Mouse (Mus musculus) forebrain, embryonic 11.5 days (tissue): ENCODE data around the gene Chit1. TPM values are rescaled to one million over a fixed set of nuclear protein-coding genes. Genes with fewer than 3 reads are reported as not detected.

Source experiments
- ATAC-seq: fragments of 200-750 bp; cut with Nextera tagmentation; replicated peaks from 2 replicates; pipeline ENCODE4 v1.8.0; 2017; ENCODE audit warnings: moderate TSS enrichment; ENCODE audit not compliant: low FRiP score
- DNase-seq: peaks from one replicate; pipeline ENCODE4 v3.0.0-alpha.2; 2017; ENCODE audit warnings: low spot score
- H3K27ac ChIP-seq: fragments of 300-500 bp; sonication (generic); 2 replicates; pipeline ENCODE4 v1.5.1; 2014; ENCODE audit warnings: low read depth, low read length
- H3K27me3 ChIP-seq: fragments of 300-500 bp; sonication (generic); 2 replicates; pipeline ENCODE4 v1.6.1; 2014; ENCODE audit warnings: mild to moderate bottlenecking, low read length, mixed read lengths; ENCODE audit not compliant: control insufficient read depth, insufficient read depth
- H3K36me3 ChIP-seq: fragments of 300-500 bp; sonication (generic); 2 replicates; pipeline ENCODE4 v1.6.1; 2014; ENCODE audit warnings: mild to moderate bottlenecking, low read length, moderate library complexity, mixed read lengths; ENCODE audit not compliant: control insufficient read depth, insufficient read depth
- H3K4me1 ChIP-seq: fragments of 300-500 bp; sonication (generic); replicated peaks from 2 replicates; pipeline ENCODE4 v1.6.1; 2014; ENCODE audit warnings: low read length, mixed read lengths; ENCODE audit not compliant: control insufficient read depth, insufficient read depth
- H3K4me2 ChIP-seq: fragments of 300-500 bp; sonication (generic); 2 replicates; pipeline ENCODE4 v1.6.1; 2014; ENCODE audit warnings: low read depth, mild to moderate bottlenecking, low read length, moderate library complexity, mixed read lengths; ENCODE audit not compliant: severe bottlenecking
- H3K4me3 ChIP-seq: fragments of 300-500 bp; sonication (generic); 2 replicates; pipeline ENCODE4 v1.5.1; 2014; ENCODE audit warnings: low read depth, low read length
- H3K9ac ChIP-seq: fragments of 300-500 bp; sonication (generic); 2 replicates; pipeline ENCODE4 v1.6.1; 2014; ENCODE audit warnings: low read length
- H3K9me3 ChIP-seq: fragments of 300-500 bp; sonication (generic); 2 replicates; pipeline ENCODE4 v1.6.1; 2016; ENCODE audit warnings: low read length, mixed read lengths; ENCODE audit not compliant: control insufficient read depth
- WGBS: fragments of 180-500 bp; shearing (Covaris S2); extraction: QIAGEN DNeasy Blood & Tissue Kit; methylation state at CpG from one replicate; pipeline ENCODE4 v1.1.7; 2014; 5-methylcytosine and 5-hydroxymethylcytosine counted together
- polyA plus RNA-seq: library from polyadenylated mRNA; unstranded; fragments of >200 nt; fragmentation: Nextera tagmentation; extraction: Ambion mirVana; gene quantifications from 2 replicates; pipeline ENCODE4 v1.2.1, GENCODE M21; 2014

Gene Chit1
- polyA plus RNA-seq, 1 experiment from 2014 or later, result not detected

DNA sequence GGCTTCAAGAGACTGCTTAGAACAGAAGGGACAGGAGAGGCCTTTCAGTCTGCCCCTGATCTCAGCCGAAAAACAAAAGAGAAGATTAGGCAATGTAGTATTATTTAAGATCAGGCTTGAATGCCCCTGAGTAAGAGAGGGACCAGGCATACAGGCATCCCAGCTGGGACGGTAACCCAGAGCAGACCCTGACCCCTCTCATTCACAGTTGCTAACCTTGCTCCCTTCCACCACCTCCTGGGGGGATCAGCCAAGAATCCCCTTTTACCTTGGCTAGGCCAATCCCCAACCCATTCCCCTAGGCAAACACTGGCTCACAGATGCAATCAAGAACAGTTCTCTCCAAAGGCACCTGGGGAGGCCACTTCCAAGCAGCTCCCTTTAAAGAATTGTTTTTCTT is 34.3 kb upstream of the Chit1 start:
- Histone ChIP-seq H3K36me3 (peaks cover 6% of the 10 kb centered on the region; the same call in 1 of the 2 replicates), H3K4me2 (peak overlapping the region; percentile 61), H3K27ac (peak overlapping the region; percentile 73), H3K9ac (peak overlapping the region; percentile 86), H3K4me3 (peak overlapping the region; percentile 74), H3K9me3 (no peaks in the 10 kb centered on the region), H3K27me3 (no peaks in the 10 kb centered on the region), H3K4me1 (peaks cover 12% of the 10 kb centered on the region)
- WGBS, result 16% methylated on average over 2 of the region's 2 CpGs
- ATAC-seq, result no peak
- DNase-seq, result no peak

DNA sequence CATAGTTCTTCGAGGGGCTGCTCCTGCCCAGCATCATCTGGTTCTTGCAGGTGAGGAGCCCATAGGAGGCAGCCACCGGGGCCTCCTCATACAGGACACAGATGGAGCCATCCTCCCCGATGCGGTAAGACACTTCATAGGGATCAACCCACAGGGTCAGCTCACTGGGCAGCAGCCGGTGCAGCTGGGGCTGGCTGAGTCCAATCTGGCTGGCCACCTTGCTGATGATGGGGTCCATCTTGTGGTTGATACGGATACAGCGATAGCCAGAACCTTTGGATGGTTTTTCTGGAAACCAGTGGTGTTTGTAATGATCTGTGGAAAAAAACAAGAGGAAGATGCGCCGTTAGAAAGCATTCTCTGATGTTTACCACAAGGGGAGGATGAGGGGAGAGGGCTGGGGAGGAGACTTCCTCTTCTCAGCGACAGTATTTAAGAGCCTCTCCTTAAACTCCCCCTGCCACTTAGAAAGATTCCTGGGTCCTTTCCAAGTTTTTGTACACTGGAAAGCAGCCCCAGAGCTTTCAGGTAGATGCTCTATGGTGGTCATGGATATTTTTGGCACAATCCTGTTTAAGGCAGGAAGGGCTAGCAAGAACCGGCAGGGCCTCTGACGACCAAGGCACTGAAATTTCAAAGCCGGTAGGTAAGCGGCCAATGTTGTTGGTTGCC is 33.5 kb upstream of the Chit1 start:
- Histone ChIP-seq H3K4me3 (peak overlapping the region; percentile 74), H3K4me1 (peaks cover 12% of the 10 kb centered on the region), H3K36me3 (peaks cover 6% of the 10 kb centered on the region; the same call in 1 of the 2 replicates), H3K4me2 (peak overlapping the region; percentile 61), H3K9me3 (no peaks in the 10 kb centered on the region), H3K9ac (peak overlapping the region; percentile 86), H3K27ac (peak overlapping the region; percentile 73), H3K27me3 (no peaks in the 10 kb centered on the region)
- DNase-seq (peak; percentile 70), ATAC-seq (no peak)
- WGBS, result 34% methylated on average over 14 of the region's 14 CpGs

DNA sequence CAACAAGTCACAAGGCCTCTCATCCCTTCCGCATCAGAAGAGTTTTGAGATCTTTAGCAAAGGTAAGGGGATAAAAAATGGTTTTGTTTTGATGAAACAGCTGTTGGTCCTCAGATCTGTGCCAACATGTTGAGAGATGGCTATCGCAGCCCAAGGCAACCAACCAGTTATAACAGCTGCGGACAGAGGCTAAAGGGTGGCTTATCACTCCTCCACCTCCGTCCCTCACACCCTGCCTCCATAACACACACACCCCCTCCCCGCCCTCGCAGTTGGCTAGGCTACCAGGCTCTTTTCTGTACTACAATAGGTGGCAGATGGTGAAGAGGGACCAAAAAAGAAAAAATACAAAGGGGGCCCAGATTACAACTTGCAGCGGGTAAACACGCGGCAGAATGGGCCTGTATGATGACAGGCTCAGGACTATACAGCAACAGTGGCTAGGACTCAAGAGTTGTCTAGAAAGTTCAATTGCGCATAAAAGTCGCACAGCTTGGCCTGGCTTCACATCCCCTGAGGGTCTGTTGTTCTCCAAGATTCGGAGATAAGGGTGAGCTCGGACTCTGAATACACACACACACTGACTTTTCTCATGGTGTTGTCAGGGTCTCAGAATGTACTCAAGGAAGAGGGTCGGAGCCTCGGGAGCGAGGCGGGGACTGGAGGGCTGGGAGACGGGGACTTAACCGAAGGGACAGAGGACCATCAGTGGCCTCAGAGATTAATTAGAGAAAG is 32.8 kb upstream of the Chit1 start:
- Histone ChIP-seq H3K27ac (peak overlapping the region; percentile 73), H3K27me3 (no peaks in the 10 kb centered on the region), H3K36me3 (peaks cover 6% of the 10 kb centered on the region; the same call in 1 of the 2 replicates), H3K4me2 (peak overlapping the region; percentile 61), H3K4me1 (peaks cover 9% of the 10 kb centered on the region), H3K4me3 (peak overlapping the region; percentile 74), H3K9me3 (no peaks in the 10 kb centered on the region), H3K9ac (peak overlapping the region; percentile 86)
- DNase-seq (peak; percentile 70), ATAC-seq (peak; percentile 11)
- 10% methylated on average over 19 of the region's 19 CpGs for WGBS

DNA sequence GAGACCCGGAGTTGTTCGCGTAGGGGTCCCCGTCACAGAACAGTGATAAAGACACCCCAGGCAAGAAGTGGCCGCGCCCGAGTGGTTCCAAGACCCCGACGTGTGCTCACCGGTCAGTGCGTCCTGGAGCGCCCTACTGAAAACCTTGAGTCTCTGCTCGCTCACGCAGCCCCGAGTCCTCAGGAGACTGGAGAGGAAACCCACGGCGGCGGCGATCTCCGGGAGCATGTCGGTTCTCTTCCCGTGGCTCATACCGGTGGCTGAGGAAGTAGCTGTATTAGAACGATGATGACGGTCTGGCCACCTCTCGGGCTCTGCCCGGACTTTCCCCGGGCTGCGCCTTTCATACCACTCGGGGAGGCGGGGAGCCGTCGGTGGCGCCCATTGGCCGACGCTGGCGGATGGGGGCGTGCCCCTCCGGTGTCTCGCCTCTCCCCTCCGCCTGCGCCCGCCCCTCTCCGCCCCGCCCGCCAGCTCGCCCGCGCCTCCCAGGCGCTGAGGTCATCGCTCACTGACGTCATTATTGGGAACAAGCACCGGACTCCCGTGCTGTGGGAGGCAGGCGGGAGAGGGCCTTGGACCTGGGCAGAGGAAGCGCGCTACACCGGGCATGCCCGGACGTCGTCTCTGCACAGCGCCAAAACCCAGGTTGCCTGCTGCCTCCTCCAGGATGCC is 32.1 kb upstream of the Chit1 start, which contains the start of gene Btg2:
Gene Btg2, minus strand, starts transcription at position 319 of the 675 bp plus-strand sequence.
- Histone ChIP-seq H3K4me3 (peak within 1 kb of the TSS; percentile 74), H3K4me2 (peak within 1 kb of the TSS; percentile 61), H3K9me3 (no peaks in the 10 kb centered on the region), H3K4me1 (peaks cover 9% of the 10 kb centered on the region), H3K9ac (peak within 1 kb of the TSS; percentile 86), H3K36me3 (peaks cover 6% of the 10 kb centered on the region; the same call in 1 of the 2 replicates), H3K27me3 (no peaks in the 10 kb centered on the region), H3K27ac (peak within 1 kb of the TSS; percentile 73)
- ATAC-seq (peak; percentile 93), DNase-seq (peak; percentile 99)
- WGBS, result under 1% methylated on average over 58 of the region's 62 CpGs

DNA sequence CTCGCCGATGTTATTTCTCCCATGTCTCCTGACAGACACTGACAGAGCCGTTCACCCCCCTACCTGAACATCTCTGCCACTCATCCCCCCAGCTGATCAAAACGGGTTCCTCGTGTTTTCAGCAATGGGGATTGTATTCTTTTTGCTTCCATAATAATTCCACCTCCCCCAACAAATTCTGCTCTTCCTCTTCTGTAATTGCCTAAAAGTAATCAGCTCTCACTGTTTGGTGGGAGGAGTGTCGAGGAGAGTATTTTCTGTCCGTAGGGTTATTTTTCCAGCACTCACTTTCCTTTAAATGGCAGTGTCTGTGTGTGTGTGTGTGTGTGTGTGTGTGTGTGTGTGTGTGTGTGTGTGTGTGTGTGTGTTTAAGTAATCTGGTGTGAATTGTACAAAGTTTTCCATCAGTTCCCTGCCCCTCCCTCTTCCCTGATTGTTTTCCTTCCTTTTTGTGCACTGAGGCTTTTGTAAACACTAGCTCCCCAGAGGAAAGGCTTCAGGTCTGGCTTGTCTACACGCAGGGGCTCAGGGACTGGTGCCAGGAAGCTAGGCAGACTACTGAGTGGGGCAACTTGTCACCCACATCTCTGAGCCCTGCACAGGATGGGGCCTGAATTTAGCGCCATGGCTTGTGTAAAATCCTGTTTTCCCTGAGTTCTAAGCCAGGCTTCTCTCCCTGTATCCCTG is 31.4 kb upstream of the Chit1 start:
- WGBS, result 6% methylated on average over 9 of the region's 9 CpGs
- DNase-seq, result no peak
- no peaks in the 10 kb centered on the region for H3K9me3 ChIP-seq
- ATAC-seq, result peak; percentile 6; the same call in 1 of the 2 replicates
- H3K27ac ChIP-seq, result peak overlapping the region; percentile 54; the same call in 1 of the 2 replicates
- peak overlapping the region; percentile 33; the same call in 1 of the 2 replicates for H3K9ac ChIP-seq
- H3K36me3 ChIP-seq, result peaks cover 5% of the 10 kb centered on the region; the same call in 1 of the 2 replicates
- H3K4me2 ChIP-seq, result peak overlapping the region; percentile 61
- H3K27me3 ChIP-seq, result no peaks in the 10 kb centered on the region
- H3K4me3 ChIP-seq, result peak overlapping the region; percentile 74
- peaks cover 9% of the 10 kb centered on the region for H3K4me1 ChIP-seq

DNA sequence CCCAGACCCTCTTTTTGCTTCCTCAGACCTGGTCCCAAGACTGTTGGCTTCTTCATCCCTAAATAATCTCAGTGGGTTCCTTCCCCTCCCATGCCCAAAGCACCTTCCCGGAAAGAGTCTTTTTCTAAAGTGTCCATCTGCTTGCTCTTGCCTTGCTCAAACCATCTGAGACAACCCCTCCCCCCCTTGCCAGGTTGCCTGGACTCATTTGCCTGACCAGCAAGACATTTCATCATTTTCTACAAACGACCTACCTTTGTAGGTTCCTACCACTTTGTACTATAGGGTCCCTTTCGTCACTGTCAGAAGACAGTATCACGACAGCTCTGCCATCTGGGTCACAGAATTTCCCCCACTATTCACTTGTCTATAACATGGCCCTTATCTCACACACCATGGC is 30.6 kb upstream of the Chit1 start:
- 90% methylated on average over 4 of the region's 4 CpGs for WGBS
- no peak overlapping the region for H3K27ac ChIP-seq

DNA sequence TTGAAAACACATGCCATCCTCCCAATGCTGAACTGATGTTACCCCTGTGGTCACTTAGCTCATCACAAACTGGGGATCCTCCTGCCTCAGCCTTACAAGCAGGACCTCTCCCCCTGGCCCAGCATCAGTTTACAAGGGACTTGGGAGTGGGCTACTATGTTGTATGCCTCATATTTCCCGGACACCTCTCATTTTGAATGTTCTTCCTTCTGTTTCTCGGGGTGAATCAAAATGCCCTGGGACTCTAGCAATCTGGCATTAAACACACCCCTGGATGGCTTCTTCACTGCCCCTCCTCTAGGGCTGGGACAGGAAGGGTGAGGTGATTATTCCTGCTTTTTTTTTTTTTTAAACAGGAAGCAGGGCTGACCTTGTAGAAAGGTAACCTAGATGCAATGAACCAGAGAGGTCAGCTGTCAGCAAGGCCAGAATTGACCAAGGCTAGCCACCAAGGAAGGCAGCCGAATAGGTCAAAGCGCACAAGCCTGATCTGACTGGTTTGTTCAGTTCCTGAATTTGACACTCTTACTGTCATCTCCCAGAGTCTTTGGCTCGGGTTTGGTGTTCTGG is 30.1 kb upstream of the Chit1 start:
- no peak overlapping the region for H3K4me2 ChIP-seq
- no peaks in the 10 kb centered on the region for H3K9me3 ChIP-seq
- ATAC-seq, result no peak
- H3K4me3 ChIP-seq, result no peak overlapping the region
- peaks cover 11% of the 10 kb centered on the region for H3K4me1 ChIP-seq
- no peak for DNase-seq
- H3K27me3 ChIP-seq, result no peaks in the 10 kb centered on the region
- H3K36me3 ChIP-seq, result no peaks in the 10 kb centered on the region; the same call in 1 of the 2 replicates
- no peak overlapping the region for H3K27ac ChIP-seq
- 88% methylated on average over 5 of the region's 5 CpGs for WGBS
- H3K9ac ChIP-seq, result no peak overlapping the region

More for the DNA sequence above, 30.6 kb upstream of the Chit1 start:
- Histone ChIP-seq H3K4me1 (peaks cover 9% of the 10 kb centered on the region), H3K4me2 (no peak overlapping the region), H3K27me3 (no peaks in the 10 kb centered on the region), H3K4me3 (no peak overlapping the region), H3K9me3 (no peaks in the 10 kb centered on the region), H3K9ac (0 out of 2 replicates have a peak overlapping the region, but pooled peaks have one; percentile 3), H3K36me3 (no peaks in the 10 kb centered on the region; the same call in 1 of the 2 replicates)
- ATAC-seq, result no peak
- no peak for DNase-seq
